Mouse (Mus musculus): ENCODE data around the gene Wdr20rt.

- TF ChIP-seq CTCF (IDR thresholded peaks at IDR 0.05; ENCODE audit: extremely low read depth, insufficient read depth, low read length) = no peak
- no peak for TF ChIP-seq POLR2A (IDR thresholded peaks at IDR 0.05; ENCODE audit: extremely low read depth, insufficient read depth, low read length)
Measured at GRCm38 (mm10) chr12:65258212-65259138, 33.2 kb downstream of the Wdr20rt start.

Data from cortical plate, adult 2 months (tissue).